Mouse (Mus musculus) mouse embryonic stem cell (cell line): ENCODE data around the gene Ccdc85c.

ENCODE experiments used
- in situ Hi-C, 2 experiments: fragments of 300-500 bp; cut with MboI; formaldehyde crosslinking; loops; 1 replicate in 1 of 2; 3 replicates in 1 of 2; pipeline ENCODE4 v1.14.3; 2019 to 2020; ENCODE audit warnings: low sequenced_read_pairs in 2 of 2, low pct_unique_long_range_greater_than_20kb in 1 of 2, mixed read lengths in 1 of 2; ENCODE audit not compliant: unreplicated experiment in 1 of 2

Ccdc85c gene

DNA sequence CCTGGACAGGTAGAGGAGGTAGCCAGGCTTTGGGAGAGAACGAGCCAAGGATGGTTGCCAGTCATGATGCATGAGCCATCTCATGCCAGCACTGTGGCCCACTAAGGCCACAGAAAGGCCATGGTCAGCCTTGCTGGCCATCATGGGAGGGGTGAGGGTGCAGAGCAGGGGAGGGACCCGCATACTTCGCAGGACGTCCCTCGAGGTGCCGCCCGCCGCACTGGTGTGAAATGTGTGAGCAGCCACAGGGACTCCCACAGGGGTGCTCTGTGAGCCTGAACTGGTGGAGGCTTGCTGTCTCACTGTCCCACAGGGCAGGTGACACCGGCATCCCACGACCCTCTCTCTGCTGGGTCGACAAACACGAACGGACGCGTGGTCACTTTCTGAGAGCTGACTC is 64.6 kb downstream of the Ccdc85c start:
- in situ Hi-C loops: no loop called here

DNA sequence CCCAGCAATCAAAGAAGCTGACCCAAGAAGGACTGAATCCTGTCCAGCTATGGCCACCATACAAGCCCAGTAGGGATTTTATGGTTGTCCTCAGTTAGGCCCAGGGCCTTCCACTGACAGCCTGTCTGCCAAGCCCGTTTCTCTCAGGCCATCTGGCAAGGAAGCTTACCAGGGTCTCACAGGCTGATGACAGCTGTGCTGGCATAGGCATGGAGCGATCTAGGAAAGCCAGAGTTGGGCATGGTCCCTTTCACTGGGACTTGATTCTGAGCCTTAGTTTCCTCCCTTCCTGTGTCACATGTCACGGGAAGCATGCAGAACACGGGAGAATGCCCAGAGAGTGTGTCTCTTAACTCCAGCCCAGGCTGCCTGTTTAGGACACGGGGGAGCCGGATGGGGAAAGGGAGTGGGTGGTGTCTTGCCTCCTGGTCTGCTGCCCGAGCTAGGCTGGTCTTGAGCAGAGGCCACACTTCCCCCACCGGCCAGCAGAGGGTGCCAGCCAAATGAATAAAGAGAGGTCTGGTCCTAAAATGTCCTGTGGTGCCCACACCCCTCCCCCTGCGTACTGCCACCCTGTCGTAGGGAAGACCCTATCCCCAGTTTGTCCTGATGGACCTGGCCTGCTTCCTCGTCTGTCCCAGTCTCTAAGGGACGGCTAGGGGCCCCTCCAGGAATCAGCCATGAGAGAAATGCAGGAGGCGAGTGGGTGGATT is 66.3 kb downstream of the Ccdc85c start:
- in situ Hi-C loops: loop anchor here in 1 of 2 experiments (10.0 kb wide), 1 partner anchor 86 kb away; no protein-coding TSS in a partner anchor

DNA sequence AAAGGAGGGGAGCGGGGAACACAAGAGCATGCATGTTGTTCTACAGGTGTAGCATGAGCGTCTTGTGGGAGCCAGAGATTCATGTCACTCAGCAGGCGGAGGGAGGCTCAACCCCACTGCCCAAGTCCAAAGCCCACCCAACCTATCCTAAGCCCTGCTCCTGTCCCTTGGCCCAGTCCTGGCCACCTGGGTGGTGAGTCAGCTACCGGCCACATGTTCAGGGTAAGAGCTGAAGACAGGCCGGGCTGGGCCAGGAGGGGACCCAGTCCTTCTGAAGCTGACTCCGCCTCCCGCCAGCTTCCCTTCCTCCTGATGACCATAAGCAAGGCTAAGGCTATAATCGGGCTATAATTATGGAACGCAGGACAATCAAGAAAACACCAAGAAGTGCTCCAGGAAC is 67.0 kb downstream of the Ccdc85c start:
- in situ Hi-C loops: loop anchor here in 1 of 2 experiments (10.0 kb wide), 1 partner anchor 87 kb away; no protein-coding TSS in a partner anchor

DNA sequence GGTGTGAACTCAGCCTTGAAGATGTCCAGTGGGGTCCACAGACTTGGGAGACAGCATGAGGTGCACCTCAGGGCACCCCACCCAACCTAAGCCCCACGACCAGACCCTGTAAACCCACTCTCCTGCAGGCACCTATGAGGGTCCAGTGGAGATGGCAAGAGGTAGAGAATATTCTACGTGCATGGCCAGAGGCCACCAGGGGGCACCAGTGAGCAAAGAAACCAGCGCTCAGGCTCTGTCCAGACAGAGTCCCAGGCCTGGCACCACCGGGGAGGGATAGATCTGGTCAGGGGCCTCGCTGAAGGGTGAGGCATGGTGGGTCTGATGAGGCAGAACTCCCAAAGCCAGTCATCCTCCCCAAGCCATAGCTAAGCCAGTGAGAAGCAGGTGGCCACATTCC is 68.6 kb downstream of the Ccdc85c start:
- in situ Hi-C loops: loop anchor here in 1 of 2 experiments (10.0 kb wide), 1 partner anchor 88 kb away; no protein-coding TSS in a partner anchor

DNA sequence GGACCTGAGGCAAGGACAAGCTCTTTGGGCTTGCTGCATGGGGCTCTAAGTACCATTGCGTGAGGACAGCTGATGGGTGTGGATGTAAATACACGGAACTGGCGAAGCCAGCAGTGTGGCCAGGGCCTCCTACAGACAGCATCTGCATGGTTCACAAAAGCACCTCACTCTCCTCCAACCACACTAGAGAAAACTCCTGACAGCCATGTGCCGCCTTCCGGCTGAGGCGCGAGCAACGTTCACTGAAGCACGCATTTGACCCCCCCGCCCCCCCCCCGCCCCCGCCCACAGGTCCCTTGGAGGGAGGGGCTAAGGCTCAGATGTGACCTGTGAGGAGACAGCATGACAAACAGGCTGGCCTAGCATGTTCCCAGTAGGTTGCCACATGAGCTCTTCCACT is 70.2 kb downstream of the Ccdc85c start:
- in situ Hi-C loops: loop anchor here in 1 of 2 experiments (10.0 kb wide), 1 partner anchor 90 kb away; no protein-coding TSS in a partner anchor

DNA sequence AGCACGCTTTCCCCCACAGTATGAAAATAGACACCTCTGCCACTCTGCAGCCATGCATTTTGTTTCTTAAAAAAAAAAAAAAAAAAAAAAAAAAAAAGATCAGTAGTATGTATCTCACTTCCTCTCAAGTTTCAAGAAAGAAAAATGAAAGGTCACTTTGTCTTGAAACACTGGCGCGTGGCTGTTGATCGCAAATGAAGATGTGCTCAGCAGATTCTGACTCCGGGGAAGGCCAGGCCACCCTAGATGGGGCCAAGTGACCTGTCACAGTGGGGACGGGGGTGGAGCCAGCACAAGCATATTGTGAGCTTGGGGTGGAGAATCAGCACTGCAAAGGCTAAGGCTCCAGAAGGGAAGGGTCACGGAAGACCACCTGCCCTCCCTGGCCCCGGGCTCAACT is 71.3 kb downstream of the Ccdc85c start:
- in situ Hi-C loops: loop anchor here in 1 of 2 experiments (10.0 kb wide), 1 partner anchor 91 kb away; no protein-coding TSS in a partner anchor

DNA sequence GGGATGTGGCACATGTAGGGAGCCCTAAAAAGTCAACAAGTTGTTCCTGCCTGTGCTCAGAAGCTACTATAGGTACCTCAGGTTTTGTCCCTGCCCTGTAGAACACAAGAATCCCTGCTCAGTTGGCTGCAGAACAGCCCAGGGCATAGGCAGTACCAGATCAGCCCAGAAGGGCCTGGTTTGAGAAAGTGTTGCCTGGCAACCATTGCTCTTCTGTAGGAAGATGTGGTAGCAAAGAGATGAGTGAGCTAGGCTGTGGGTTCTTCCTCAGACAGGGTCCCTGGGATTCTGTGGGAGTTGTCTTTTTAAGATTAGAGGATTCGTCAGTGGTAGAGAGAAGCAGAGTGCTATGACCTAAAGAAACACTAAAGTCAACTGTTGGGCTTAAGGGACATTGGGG is 75.1 kb downstream of the Ccdc85c start:
- in situ Hi-C loops: loop anchor here in 1 of 2 experiments (10.0 kb wide), 1 partner anchor 95 kb away; no protein-coding TSS in a partner anchor

DNA sequence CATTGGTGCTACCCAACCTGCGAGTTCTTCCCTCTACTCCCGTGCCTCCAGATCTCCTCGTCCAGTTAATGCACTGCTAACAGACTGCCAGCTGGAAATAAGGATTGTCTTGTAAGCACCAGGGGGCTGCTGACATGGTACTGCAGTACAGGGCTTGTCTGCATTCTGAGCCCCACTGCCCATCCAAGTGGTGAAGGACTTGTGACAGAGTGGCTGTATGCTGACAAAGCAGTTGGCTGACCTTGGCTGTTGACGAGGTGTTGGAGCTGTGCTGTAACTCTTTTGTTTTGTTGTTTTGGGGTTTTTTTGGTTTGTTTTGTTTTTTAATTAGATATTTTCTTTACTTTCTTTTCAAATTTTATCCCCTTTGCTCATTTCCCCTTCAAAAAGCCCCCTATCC is 76.8 kb downstream of the Ccdc85c start:
- in situ Hi-C loops: loop anchor here in 1 of 2 experiments (10.0 kb wide), 1 partner anchor 96 kb away; no protein-coding TSS in a partner anchor

DNA sequence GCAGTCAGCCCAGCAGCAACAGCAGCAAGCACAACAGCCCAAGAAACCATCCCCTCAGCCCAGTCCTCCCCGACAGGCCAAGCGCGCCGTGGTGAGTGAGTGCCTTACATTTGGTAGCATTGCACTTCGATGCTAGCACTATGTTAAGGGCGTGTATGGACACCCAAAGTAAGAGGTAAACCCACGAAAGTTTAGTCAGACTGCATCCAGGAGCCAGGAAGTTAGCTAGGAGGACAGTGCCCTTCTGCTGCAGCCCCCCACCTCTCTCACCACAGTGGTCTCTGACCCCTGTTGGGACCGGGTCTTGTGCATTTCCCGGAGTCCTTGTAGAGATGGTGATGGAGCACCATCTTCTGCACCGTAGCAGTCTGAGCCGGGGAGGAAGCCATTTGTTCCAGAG is 79.5 kb downstream of the Ccdc85c start:
- in situ Hi-C loops: loop anchor here in 1 of 2 experiments (10.0 kb wide), 1 partner anchor 99 kb away; no protein-coding TSS in a partner anchor

DNA sequence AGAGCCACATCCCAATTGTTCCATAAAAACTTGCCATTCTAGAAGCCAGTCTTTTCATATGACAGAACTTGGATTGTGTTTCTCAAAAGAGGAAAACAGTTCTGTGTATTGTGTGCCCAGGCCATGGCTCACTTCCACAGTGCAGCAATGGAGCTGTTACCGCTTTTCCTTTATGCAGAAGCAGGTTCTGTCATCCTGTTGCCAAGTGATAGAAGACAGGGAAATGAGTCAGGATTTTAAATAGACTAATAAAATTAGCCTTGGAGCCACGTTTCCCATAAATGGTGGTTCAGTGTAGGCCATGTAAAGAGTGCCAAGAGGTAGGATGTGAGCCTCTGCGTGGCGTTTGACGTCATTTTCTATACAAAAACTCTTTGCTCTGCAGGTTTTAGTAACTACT is 81.3 kb downstream of the Ccdc85c start:
- in situ Hi-C loops: loop anchor here in 1 of 2 experiments (10.0 kb wide), 1 partner anchor 101 kb away; no protein-coding TSS in a partner anchor

DNA sequence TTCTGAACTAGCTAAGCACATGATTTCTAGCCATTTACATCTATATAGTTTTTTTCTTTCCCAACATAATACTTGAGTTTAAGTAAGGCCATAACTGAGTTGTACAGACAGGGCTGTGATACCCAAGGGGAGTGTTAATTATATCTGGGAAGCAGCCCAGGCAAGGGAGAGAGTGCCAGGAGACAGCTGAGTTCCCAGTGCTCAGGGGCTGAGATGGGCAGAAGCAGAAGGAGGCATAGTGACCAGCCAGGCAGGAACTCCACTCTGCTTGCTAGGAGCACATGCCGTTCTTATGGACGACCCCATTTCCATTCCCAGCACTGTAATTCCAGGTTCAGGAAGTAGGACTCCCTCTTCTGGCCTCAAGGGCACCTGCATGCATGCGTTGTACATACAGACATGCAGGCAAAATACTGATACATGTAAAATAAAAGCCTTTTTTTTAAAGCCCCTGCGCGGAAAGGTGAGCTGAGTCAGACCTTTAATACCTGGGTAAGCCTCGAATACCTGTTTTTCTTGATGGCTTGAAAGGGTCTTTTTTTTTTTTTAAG is 87.6 kb downstream of the Ccdc85c start:
- in situ Hi-C loops: no loop called here

DNA sequence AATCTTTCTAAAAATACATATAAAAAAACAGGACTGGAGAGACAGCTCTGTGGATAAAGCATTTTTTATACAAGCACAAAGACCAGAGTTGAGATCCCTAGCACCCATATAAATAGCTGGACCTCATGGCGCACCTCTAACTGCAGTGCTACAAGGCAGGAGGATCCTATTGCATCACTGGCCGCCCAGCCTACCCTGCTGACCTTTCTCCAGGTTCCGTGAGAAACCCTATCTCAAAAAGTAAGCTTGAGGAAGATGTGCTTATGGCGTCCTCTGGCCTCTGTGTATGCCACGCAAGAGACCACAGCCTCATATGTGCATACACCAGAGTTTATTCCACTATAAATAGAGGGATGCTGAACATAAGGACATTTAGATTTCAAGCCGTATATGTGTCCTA is 93.5 kb downstream of the Ccdc85c start:
- in situ Hi-C loops: no loop called here

DNA sequence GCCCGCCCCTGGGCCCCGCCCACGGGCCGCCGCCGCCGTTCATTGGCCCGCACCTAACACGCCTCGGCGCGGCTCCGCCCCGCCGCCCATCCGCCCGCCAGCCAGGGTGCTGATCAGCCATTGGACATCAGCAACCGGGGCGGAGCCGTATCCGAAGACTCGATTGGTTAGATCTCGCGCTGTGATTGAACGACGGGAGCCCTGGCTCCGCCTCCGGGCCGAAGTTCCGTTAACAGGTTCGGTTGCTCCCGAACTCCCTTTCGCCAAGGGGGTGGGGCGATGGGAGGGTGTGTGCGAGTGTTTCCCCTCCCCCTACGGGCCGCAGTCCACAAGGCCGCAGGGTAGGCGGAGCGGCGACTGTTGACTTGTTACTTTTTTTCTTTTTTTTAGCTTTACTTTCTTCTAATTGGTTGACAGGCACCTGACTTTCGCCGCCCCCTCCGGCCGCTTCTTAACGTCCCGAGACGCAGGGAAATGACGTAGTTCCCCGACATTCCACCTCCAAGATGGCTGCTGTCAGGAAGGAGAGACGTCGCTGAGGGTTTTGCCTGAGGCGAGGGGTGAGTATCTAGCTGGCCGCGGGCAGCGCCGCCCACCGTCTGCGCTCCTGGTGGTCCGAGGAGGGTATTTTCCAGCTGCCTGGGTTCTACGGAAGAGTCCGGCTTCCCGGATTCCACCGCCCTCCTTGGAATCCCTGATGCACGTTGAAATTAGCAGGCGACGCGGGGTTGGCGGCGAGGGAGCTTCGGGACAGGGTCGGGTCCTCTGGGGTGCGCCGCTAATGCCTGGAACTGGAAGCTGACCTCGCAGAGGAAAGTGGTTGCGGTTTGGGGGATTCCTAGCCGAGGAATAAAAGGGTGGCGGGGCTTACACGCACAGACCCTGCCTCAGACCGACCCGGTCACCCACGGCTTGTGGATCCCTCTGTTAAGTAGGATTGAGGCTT is 95.6 kb downstream of the Ccdc85c start, which contains the start of gene Ccnk:
Gene Ccnk, plus strand, starts transcription at position 259 of the 946 bp plus-strand sequence.
- in situ Hi-C loops: no loop called here

DNA sequence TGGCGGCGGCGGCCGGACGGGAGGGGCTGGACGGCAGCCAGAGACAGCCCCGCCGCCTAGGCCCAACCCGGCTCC is 96.1 kb downstream of the Ccdc85c start, which contains the start of gene Setd3:
Gene Setd3, minus strand, starts transcription at position 69 of the 75 bp plus-strand sequence.
- in situ Hi-C loops: no loop called here

DNA sequence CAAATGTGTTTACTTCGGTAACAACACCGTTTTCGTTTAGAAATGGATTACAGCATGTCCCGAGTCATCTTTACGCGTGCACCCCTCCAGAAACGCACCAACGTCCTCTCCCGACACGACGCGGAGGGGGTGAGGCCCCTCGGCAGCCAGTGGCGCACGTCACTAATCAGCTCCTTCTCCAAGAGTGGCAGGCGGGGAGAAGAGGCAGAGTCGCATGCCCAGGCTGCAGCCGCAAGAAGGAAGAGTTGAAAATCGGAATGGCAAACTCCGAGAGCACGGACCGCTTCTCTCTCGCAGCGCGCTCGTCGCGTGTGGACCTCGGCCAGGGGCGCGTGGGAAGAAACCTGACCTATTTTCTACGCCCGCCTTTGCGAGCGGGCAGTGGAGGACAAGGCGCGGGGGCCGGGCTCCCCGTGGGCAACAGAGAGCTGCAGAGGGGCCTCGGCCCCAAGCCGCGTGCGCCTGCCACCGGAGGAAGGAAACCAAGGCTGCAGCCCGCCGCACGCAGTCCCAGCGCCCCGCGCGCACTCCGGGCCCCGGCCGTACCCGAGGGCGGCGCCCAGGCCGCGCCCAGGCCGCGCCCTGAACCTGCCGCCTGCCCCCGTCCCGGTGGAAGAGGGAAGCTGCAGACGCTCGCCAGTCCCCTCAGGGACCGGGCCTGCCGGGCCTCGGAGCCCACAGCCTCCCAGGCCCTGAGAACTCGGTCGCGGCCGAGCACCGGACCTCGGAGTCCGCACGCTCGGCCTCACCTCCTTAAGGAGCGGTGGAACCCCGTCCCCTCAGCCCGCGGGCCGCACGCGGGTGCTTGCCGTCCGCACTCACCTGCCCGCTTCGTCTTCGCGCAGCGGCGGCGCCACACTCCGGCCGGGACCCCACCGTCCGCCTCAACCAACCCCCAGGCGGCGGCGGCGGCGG is 96.6 kb downstream of the Ccdc85c start:
- in situ Hi-C loops: no loop called here

DNA sequence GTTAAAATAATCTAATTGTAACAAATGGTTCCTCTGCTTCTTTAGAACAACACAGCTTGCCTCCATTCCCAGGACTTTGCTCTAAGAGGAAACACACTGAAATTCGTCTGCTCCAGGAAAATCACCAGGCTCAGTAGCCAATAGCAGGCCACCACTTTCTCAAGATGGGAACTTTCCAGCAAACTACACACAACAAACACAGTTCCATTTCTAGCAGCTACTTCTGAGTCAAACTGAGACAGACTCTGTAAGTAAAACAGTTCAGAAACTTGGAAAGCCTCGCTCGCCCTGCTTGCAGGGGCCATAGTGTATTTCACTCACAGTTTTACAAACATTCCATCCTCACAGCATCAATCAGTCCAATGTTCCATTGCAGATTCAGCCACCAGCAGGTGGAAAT is 98.9 kb downstream of the Ccdc85c start:
- in situ Hi-C loops: no loop called here

DNA sequence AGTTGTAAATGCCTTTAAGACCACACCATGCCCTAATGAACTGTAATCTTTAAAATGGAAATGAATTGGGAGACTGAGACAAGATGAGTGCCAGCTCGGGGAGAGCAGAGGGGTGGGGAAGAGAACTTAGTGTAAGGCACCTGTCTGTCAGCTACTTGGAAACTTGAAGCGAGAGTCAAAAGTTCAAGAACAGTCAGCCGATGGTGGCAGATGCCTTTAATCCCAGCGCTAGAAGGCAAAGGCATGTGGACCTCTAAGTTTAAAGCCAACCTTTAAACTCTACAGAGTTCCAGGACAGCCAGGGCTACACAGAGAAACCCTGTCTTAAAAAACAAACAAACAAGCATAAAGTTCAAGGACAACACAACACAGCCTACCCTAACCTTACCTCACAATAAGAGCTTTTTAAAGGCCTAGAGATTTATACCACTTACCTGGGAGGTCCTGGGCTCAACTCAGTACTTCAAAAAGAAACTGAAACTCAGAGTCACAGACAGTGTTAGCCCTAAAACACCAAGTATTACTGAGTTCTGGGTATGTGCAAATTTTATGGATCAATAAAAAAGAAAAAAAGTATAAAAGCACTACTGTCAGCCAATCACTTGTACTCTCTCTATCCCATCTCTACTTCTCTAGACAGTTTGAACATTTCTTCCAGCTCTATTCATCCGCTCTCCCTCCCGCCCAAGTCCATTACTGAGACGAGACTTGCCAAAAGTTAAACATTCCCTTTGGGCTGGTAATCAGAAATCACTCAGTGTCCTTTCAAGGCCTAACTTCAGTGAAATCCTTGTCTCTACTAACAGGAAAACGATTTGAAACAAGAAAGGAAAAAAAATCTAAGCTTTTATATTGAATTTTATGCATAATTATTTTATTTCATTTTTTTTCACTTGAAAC is 100.4 kb downstream of the Ccdc85c start:
- in situ Hi-C loops: no loop called here
